Mouse (Mus musculus) liver, embryonic 11.5 days (tissue): ENCODE data around the gene Sytl1. TPM values are rescaled to one million over a fixed set of nuclear protein-coding genes. Genes with fewer than 3 reads are reported as not detected.

Experiments
- ATAC-seq: fragments of 200-750 bp; cut with Nextera tagmentation; replicated peaks from 2 replicates; pipeline ENCODE4 v1.8.0; 2017; ENCODE audit warnings: moderate number of reproducible peaks, mild to moderate bottlenecking, moderate TSS enrichment, moderate library complexity; ENCODE audit not compliant: low FRiP score
- DNase-seq: peaks from one replicate; pipeline ENCODE4 v3.0.0-alpha.2; 2017; ENCODE audit warnings: low spot score
- H3K27ac ChIP-seq: fragments of 300-500 bp; sonication (generic); 2 replicates; pipeline ENCODE4 v1.5.1; 2014; ENCODE audit warnings: mild to moderate bottlenecking, low read depth, low read length, control low read depth
- H3K27me3 ChIP-seq: fragments of 300-500 bp; sonication (generic); replicated peaks from 2 replicates; pipeline ENCODE4 v1.6.1; 2014; ENCODE audit warnings: low read length, mixed read lengths; ENCODE audit not compliant: control insufficient read depth, insufficient read depth
- H3K36me3 ChIP-seq: fragments of 300-500 bp; sonication (generic); 2 replicates; pipeline ENCODE4 v1.6.1; 2014; ENCODE audit warnings: mild to moderate bottlenecking, low read length, moderate library complexity, mixed read lengths; ENCODE audit not compliant: control insufficient read depth, insufficient read depth
- H3K4me1 ChIP-seq: fragments of 300-500 bp; sonication (generic); replicated peaks from 2 replicates; pipeline ENCODE4 v1.6.1; 2014; ENCODE audit warnings: low read length, mixed read lengths; ENCODE audit not compliant: control insufficient read depth, insufficient read depth
- H3K4me2 ChIP-seq: fragments of 300-500 bp; sonication (generic); 2 replicates; pipeline ENCODE4 v1.6.1; 2014; ENCODE audit warnings: mild to moderate bottlenecking, control low read depth, moderate library complexity
- H3K4me3 ChIP-seq: fragments of 300-500 bp; sonication (generic); 2 replicates; pipeline ENCODE4 v1.5.1; 2014; ENCODE audit warnings: low read depth, low read length, control low read depth
- H3K9ac ChIP-seq: fragments of 300-500 bp; sonication (generic); 2 replicates; pipeline ENCODE4 v1.6.1; 2014; ENCODE audit warnings: low read depth, low read length, control low read depth
- H3K9me3 ChIP-seq: fragments of 300-500 bp; sonication (generic); 2 replicates; pipeline ENCODE4 v1.6.1; 2016; ENCODE audit warnings: low read length, inconsistent platforms, mixed read lengths; ENCODE audit not compliant: control insufficient read depth
- WGBS: fragments of 180-500 bp; shearing (Covaris S2); extraction: QIAGEN DNeasy Blood & Tissue Kit; methylation state at CpG from one replicate; pipeline ENCODE4 v1.1.7; 2014; 5-methylcytosine and 5-hydroxymethylcytosine counted together
- polyA plus RNA-seq: library from polyadenylated mRNA; unstranded; fragments of >200 nt; fragmentation: Nextera tagmentation; extraction: Ambion mirVana; gene quantifications from 2 replicates; pipeline ENCODE4 v1.2.1, GENCODE M21; 2014

Sytl1 gene
- polyA plus RNA-seq, 1 experiment from 2014 or later = 0.52 TPM

DNA sequence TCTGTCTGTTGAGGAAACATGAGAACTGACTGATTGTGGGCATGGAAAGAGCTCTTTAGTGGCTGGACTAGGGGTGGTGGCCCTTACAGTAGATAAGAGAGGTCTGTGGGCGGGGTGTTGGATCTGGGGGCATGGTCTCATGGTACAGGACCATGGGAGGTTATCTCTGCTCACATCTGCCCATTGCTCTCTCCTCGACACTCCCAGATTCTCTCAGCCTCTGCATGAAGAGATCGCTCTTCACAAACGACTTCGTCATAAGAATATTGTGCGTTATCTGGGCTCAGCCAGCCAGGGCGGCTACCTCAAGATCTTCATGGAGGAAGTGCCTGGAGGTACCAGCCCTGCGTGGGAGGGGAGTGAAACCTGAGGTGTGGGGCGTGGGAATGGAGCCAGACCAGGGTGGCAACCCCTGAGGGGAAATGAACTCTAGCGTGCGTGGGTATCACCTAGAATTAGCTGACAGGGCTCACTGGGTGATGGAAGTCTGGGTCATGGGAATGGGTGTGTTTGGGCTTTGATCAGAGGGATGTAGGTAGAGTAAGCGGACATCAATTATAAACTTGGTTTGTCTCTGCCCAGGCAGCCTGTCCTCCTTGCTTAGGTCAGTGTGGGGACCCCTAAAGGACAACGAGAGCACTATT is 15.0 kb downstream of the Sytl1 start:
- ATAC-seq = peak; percentile 93

DNA sequence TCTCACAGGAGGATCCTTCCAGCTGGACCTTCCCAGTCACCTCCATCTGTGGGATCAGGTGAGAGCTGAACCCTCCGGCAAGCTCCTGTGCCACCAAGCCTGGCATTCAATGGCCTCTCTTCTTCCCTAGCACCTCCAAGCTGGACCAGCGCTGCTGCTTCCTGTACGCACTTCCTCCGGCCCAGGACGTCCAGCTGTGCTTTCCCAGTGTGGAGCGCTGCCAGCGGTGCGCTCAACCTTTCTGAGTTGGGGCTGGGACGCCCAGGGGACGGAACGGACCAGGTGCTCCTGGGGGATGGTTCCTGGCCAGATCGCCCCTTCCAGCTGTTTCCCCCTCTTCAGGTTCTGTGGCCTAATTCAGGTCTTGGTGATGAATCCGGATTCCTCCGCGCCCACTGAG is 15.8 kb downstream of the Sytl1 start:
- H3K4me1 ChIP-seq = peaks cover 52% of the 10 kb centered on the region
- peaks cover 40% of the 10 kb centered on the region for H3K27me3 ChIP-seq
- no peaks in the 10 kb centered on the region for H3K36me3 ChIP-seq
- ATAC-seq (no peak), DNase-seq (no peak)
- WGBS = 47% methylated on average over 15 of the region's 15 CpGs
- H3K4me2 ChIP-seq = peak overlapping the region; percentile 52
- peak overlapping the region; percentile 36; the same call in 1 of the 2 replicates for H3K9ac ChIP-seq
- H3K4me3 ChIP-seq = peak overlapping the region; percentile 5; the same call in 1 of the 2 replicates
- H3K27ac ChIP-seq = peak overlapping the region; percentile 77
- no peaks in the 10 kb centered on the region for H3K9me3 ChIP-seq

More for the DNA sequence above, 15.0 kb downstream of the Sytl1 start:
- Histone ChIP-seq H3K27me3 (peaks cover 43% of the 10 kb centered on the region), H3K9me3 (no peaks in the 10 kb centered on the region), H3K9ac (peak overlapping the region; percentile 23; the same call in 1 of the 2 replicates), H3K27ac (peak overlapping the region; percentile 77), H3K4me2 (peak overlapping the region; percentile 52), H3K4me3 (peak overlapping the region; percentile 5; the same call in 1 of the 2 replicates), H3K4me1 (peaks cover 49% of the 10 kb centered on the region), H3K36me3 (no peaks in the 10 kb centered on the region)
- WGBS = 43% methylated on average over 13 of the region's 13 CpGs
- no peak for DNase-seq

DNA sequence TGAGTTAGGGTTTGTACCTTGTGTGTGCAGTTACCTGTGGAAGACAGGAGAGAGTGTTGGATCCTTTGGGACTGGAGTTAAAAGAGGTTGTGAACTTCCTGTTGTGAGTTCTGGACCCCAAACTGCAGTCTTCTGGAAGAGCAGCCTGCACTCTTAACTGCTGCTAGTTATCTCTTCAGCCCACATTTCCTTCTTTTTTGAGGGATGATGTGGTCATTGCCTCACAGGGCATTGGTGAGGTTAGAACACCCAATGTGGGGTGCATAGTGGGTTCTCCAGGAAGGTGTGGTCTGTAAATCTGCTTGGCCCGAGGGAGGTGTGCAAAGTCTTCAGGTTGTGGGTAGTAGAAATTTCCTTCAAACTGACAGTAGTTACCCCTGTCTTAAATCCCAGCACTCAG is 18.6 kb downstream of the Sytl1 start:
- DNase-seq = no peak
- H3K9me3 ChIP-seq = no peaks in the 10 kb centered on the region
- WGBS = 30% methylated on average over 1 of the region's 1 CpGs
- no peak overlapping the region for H3K27ac ChIP-seq
- no peak overlapping the region for H3K4me3 ChIP-seq
- H3K27me3 ChIP-seq = peaks cover 17% of the 10 kb centered on the region
- peak overlapping the region; percentile 9; the same call in 1 of the 2 replicates for H3K4me2 ChIP-seq
- no peak overlapping the region for H3K9ac ChIP-seq
- peaks cover 57% of the 10 kb centered on the region for H3K4me1 ChIP-seq
- ATAC-seq = no peak
- no peaks in the 10 kb centered on the region for H3K36me3 ChIP-seq

DNA sequence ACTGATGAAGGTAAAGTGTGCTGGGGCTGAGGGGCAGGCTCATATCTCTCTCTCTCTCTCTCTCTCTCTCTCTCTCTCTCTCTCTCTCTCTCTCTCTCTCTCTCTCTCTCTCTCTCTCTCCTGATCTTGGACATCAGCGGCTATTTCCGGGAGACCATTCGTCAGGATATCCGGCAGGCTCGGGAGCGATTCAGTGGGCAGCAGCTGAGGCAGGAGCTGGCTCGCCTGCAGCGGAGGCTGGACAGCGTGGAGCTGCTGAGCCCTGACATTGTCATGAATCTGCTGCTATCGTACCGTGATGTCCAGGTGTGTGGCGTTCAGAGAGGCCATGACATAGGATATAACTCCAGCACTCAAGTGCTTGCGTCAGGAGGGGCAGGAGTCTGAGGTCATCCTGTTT is 19.4 kb downstream of the Sytl1 start:
- peaks cover 56% of the 10 kb centered on the region for H3K4me1 ChIP-seq
- no peak overlapping the region for H3K27ac ChIP-seq
- WGBS = 45% methylated on average over 13 of the region's 13 CpGs
- no peak for ATAC-seq
- no peak overlapping the region for H3K9ac ChIP-seq
- peak overlapping the region; percentile 36 for H3K4me2 ChIP-seq
- no peaks in the 10 kb centered on the region for H3K36me3 ChIP-seq
- peaks cover 17% of the 10 kb centered on the region for H3K27me3 ChIP-seq
- no peak overlapping the region for H3K4me3 ChIP-seq
- no peak for DNase-seq
- H3K9me3 ChIP-seq = no peaks in the 10 kb centered on the region

DNA sequence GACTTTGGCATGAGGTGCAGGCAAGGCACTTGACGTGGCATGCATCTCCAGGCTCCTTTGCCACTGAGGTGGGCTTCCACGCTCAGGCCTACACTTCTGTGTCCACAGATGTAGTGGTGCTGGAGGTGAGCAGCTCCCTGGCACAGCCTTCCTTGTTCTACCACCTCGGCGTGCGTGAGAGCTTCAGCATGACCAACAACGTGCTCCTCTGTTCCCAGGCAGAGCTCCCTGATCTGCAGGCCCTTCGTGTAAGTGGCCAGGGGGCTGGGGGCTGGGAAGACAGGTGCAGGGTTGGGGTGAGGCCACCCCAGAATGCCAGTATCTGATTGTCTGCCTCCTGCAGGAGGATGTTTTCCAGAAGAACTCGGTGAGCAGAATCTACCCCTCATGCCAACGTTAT is 20.2 kb downstream of the Sytl1 start:
- H3K27me3 ChIP-seq = peaks cover 14% of the 10 kb centered on the region
- DNase-seq (no peak), ATAC-seq (no peak)
- H3K27ac ChIP-seq = no peak overlapping the region
- H3K9ac ChIP-seq = no peak overlapping the region
- no peak overlapping the region for H3K4me3 ChIP-seq
- WGBS = 65% methylated on average over 9 of the region's 9 CpGs
- H3K36me3 ChIP-seq = no peaks in the 10 kb centered on the region
- H3K4me2 ChIP-seq = no peak overlapping the region
- no peaks in the 10 kb centered on the region for H3K9me3 ChIP-seq
- peaks cover 52% of the 10 kb centered on the region for H3K4me1 ChIP-seq

DNA sequence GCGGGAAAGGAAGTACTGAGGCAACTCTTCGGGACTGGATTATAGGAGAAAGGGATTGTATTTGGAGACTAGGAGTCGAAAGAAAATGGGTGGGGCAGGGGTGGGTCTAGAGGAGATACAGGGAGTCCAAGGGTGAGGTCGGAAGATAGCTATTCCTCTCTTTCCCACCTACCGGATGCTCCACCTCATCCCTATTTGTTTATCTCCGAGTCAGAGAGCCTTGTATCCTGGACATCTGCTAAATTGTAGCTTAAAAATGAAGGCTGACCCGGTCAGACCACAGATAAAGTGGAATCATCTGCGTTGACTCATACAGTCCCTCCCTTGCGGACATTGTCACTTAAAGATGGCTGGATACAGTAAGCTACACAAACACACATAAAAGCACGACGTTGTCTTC is 21.0 kb downstream of the Sytl1 start:
- Histone ChIP-seq H3K36me3 (no peaks in the 10 kb centered on the region), H3K4me3 (peak overlapping the region; percentile 76), H3K27me3 (peaks cover 7% of the 10 kb centered on the region), H3K9ac (peak overlapping the region; percentile 71), H3K4me1 (peaks cover 46% of the 10 kb centered on the region), H3K27ac (peak overlapping the region; percentile 53; the same call in 1 of the 2 replicates), H3K4me2 (peak overlapping the region; percentile 90), H3K9me3 (no peaks in the 10 kb centered on the region)
- ATAC-seq = no peak
- DNase-seq = no peak
- WGBS = 22% methylated on average over 11 of the region's 11 CpGs

DNA sequence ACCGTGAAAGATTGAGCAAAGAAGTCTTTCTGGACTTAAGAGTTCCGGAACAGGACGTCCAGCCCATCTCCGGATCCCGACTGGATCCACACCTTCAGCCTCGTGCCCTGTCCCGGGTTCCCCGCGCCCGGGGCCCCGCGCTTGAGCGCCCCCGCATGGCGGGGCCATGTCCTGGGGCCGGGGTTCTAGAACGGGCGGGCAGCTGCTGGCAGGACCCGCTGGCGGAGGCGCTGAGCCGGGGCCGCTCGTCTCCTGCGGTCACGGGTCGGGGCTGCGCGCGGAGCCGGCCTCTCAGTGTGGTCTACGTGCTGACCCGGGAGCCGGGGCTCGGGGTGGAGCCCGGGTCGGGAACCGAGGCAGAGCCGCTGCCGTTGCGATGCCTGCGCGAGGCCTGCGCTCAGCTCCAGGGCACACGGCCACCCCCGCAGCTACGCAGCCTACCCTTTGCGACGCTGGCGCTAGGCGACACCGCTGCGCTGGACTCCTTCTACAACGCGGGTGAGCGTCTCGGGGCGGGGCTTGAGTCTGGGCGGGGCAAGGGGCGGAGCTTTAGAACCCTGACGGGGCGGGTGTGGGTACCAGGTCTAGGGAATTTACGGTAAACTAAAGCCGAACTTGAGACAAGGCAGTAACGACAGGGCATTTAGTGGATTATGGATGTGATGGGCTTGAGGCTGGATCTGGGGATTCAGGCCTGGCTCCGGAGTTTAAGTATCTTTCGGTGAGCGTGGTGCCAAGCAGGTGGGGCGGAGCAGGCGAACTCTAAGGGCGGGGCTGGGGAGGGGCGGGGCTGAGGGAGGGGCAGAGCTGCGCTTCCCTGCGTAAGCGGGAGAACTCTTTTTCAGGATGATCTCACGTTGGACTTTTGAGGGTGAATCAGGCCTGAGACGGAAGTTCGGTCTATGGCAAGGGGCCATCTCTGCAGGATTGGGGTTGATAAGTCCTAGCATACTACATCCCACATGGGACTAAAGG is 21.7 kb downstream of the Sytl1 start:
- peak overlapping the region; percentile 90 for H3K4me2 ChIP-seq
- H3K27me3 ChIP-seq = peaks cover 3% of the 10 kb centered on the region; the same call in 1 of the 2 replicates
- ATAC-seq = peak; percentile 89
- peak overlapping the region; percentile 71 for H3K9ac ChIP-seq
- peak overlapping the region; percentile 76 for H3K4me3 ChIP-seq
- WGBS = under 1% methylated on average over 78 of the region's 78 CpGs
- peak overlapping the region; percentile 87 for H3K27ac ChIP-seq
- no peaks in the 10 kb centered on the region for H3K9me3 ChIP-seq
- DNase-seq = peak; percentile 97
- no peaks in the 10 kb centered on the region for H3K36me3 ChIP-seq
- peaks cover 41% of the 10 kb centered on the region for H3K4me1 ChIP-seq

DNA sequence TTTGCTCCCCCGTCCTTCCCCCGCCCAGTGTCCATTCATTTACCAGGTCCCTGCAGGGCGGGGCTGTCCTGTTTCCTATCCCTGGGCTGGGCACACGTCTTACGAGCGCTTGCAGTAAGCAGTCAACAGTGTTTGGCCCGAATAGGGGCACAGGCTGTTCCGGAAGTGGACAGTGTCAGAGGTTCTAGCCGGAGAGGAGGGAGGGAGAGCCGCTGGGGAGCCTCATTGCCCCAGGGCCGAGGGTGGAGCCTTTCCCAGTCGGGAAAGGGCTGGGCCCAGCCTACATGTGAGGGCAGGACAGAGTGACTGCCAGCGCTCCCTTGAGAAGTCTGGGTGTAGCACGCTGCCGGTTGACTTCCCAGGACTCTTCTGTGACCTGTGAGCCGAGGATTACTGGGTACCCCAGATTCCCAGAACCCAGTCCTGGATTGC is 22.4 kb downstream of the Sytl1 start, which contains the start of gene Map3k6:
TSS of gene Map3k6 (plus strand) at position 329 of the 432 bp plus-strand sequence.
- H3K9me3 ChIP-seq = no peaks in the 10 kb centered on the region
- H3K36me3 ChIP-seq = no peaks in the 10 kb centered on the region
- 3% methylated on average over 16 of the region's 16 CpGs for WGBS
- no peak for DNase-seq
- peak; percentile 51 for ATAC-seq
- H3K4me1 ChIP-seq = peaks cover 41% of the 10 kb centered on the region
- H3K4me2 ChIP-seq = peak within 1 kb of the TSS; percentile 90
- H3K27me3 ChIP-seq = no peaks in the 10 kb centered on the region; the same call in 1 of the 2 replicates
- peak within 1 kb of the TSS; percentile 76 for H3K4me3 ChIP-seq
- peak within 1 kb of the TSS; percentile 87 for H3K27ac ChIP-seq
- peak within 1 kb of the TSS; percentile 71 for H3K9ac ChIP-seq
